Mouse (Mus musculus) cerebellum, postnatal 4 days (tissue): ENCODE measurements around the gene Nmu.

Experiments used
- DNase-seq, 2 experiments: peaks; one replicate each; pipeline ENCODE4 v3.0.0; 2022; ENCODE audit warnings: low spot score in 2 of 2, mixed read lengths in 1 of 2

Gene Nmu

DNA sequence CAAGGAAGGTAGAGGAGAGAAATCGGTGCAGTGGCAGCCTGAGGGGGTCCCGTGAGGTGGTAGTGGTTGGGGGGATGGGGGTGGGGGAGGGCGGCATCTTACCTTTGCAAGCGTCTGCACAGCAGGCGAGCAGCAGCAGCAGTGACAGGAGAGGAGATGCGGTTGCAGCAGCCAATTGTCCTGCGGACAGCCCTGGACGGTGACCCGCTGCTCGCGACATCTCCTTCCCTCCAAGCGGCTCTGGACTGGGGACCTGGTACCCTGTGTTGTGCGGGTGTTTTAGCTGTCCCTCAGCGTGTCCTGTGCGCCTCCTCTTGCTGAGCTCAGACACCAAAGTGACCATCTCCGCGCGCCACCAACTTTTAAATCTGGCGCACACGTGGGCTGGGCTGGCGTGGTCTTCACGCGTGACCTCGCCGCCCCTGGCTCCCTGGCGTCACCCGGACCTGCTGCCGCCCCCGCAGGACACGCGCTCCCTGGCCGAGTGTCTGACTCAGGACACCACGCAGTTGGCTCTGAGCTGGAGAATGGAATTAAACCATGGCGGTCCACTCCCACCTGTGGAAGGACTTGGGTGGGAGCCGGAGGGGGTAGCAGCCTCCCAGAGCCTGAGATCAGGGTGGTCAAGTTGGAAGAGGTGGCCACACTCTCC, at the start of gene Nmu:
TSS of gene Nmu (minus strand) at position 336 of the 652 bp plus-strand sequence.
- DNase-seq, result no peak

DNA sequence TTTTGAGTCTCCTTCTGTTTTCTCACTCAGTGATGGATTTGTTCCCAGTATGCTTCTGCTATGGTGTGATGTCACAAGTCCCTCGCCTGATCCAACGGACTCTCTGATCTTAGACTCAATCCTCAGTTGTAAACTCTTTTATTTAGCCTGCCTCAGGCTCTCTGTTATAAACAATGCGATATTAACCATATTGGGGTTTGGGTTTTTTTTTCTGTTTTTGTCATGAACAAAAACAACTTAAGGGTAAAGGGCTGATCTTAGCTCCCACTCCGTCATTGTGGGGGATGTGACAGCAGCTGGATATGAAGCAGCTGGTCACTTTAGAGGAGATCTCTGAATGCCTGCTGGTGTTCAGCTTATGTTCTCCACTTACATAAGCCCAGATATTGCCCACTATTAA, 48.1 kb upstream of the Nmu start:
- DNase-seq, result no peak

DNA sequence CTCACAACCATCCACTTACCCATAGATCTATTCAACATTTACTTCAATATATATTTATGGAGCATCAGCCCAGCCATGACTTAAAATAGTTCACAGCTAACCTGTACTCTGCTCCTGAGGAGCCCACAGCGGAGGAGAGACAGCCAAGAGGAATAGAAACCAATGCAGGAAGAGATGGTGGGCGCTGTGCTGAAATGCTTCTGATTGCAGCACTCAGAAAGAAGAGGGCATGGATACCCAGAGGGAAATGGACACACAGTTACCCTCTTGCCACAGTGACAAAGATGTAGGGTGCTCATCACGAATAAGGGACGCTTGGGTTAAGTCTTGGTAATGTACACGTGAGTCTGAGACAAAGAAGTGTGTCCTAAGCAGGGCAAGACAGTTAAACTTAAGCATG, 30.8 kb upstream of the Nmu start:
- DNase-seq, result no peak

DNA sequence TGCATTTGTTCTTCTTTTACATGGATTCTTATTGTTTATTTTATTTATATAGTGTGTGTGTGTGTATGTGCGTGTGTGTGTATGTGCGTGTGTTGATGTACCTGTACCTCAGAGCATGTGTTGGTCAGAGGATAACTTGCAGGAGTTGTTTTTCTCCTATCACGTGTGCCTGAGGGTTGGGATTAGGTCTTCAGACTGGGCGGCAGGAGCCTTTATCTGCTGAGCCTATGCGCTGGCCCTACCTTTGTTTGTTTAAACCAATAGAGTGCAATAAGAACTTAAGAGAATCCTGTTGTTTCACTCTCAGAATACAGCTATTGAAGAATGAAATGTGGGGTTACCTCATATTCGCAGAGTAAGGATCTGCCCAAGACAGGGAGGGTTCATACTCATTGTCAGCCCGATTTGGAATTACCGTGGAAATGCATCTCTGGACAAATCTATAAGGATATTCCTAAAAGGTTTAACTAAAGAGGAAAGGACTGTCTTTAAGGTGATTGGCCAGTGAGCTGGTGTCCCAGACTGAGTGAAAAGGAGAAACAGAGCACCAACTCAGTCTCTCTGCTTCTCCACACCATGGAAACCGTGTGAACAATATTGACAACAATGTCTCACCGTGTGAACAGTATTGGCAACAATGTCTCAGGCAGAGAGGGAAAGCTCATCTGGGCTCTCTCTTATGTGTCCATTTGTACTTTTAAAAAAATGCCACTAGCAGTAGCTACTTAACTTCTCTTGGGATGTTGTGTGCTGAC, 25.6 kb upstream of the Nmu start:
- no peak for DNase-seq

DNA sequence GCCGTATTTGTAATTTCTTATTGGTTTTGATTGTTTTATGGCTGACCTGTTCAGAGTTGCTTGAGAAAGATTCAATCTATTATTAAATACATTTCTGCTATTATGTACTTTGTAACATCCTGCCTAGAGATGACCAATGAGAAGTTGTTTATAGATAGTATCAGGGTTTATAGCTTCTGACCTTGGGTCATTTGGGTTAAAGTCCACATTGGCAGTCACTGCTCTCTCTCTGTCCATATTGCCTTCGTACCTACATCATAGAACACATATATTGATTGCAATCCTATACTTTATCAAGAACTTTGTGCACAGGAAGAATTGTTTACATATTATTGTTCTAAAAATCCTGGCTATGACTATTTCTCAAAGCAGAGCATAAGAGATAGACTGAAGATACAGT, 24.9 kb upstream of the Nmu start:
- DNase-seq, result no peak

DNA sequence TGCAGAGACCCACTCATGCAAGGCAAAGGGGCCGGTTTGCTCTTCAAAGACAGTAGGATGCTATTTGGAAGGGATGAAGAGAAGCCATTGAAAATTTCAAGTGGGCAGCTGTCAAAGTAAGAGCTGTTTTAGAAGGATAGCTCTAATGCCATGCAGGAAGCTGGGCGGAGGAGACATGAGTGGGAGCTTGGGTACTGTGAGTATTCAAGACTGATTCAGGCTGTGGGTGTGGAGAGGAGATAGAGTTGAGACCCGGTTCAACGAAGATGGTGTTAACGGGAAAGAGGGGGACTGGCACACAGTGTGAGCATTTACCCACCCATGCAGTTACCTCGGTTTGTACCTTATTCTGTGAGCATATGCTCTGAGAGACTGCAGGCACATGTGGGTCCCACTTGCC, 20.1 kb upstream of the Nmu start:
- DNase-seq, result no peak

DNA sequence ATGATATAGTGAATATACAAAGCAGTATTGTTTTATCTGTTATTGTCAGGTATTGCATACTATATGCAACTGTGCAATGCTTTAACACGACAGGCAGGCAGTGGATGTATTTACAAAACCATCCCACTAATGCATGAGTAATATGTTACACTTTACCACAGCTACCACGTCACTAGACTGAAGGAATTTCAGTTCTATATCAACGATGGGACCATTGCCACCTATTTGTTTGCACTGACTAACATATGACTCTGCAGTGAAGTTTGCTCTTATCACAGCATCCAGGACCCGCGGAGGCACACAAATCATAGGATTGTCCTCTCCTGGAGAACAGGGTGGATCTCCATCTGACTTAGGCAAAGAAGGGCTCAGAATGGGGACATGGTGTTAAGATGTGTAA, 18.2 kb upstream of the Nmu start:
- no peak for DNase-seq

DNA sequence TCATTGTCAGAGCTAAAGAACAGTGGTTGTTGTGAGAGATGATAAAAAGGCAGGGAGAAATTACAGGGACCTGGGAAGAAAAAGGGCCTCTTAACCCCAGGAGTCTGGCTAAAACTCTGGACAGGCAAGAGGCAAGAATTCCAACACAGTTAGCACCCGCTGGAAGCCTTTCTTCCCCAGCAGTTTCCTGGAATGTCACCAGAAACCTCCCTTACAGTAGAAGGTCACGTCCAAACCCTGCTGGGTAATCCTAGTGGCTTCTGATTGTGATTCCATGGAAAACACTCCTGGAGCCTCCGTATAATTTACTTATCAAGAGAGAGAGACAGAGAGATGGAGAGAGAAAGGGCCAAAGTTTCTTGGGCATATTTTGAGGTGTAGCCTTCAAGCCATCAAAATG, 15.6 kb upstream of the Nmu start:
- DNase-seq, result no peak

DNA sequence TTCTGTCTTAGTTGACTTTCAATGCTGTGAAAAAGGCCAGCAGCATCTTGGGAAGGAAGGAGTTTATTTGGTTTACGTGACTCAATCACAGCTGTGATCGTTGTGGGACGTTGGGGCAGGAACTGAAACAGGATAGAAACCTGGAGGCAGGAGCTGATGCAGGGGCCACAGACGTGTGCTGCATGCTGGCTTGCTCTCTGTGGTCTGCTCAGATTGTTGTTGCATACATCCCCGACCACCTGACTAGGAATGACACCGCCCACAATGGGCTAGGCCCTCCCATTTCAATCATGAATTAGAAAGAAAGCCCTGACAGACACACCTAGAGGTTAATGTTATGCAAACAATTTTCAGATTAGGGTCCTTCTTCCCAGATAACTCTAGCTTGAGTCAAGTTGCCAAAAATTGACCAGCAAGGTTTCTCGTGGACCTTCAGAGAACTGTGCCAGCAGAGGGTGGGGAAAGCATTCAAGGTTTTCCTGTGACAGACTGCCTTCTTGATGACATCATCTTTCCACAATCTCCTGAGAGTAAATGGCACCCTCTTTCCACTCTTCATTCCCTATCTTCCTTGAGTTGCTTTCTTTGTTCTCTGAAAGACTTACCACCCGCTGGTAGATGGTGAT, 5.7 kb upstream of the Nmu start:
- no peak for DNase-seq

DNA sequence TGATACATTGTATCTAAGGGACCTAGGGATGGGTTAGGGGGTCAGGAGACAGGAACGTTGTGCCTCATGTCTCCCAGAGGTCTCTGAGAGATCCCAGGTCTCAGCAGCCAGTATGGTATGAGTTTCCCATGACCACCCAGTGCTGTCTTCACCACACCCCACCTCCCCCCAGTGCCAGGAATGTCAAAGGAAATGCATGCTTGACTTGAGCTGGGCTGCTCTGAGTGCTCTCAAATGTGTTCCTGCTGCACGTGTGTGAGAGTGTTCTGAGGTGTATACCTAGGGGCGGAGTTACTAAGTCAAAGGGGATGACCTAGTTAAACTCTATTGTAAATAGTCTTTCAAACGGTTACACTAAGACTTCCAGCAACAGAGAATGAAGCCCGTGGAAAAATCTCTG, 1.8 kb upstream of the Nmu start:
- no peak for DNase-seq

DNA sequence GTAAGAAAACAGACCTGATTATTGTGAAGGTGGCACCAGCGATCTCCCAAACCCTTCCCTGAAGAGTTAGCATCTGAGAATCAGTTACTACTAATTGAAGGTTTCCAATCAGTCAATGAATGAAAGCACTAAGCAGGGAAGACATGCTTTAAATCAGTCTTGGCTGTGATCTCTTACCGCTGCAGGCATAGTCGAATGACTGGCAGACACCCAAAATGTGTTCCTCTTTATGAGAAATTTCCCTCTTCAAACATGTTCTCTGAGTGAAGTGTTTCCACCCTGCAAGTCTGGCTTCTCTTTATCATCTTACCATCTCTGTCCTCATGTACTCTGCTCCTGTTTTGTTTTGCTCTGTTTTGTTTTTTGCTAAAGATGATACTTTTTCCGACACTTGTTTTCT, 2.8 kb downstream of the Nmu start:
- DNase-seq, result no peak

DNA sequence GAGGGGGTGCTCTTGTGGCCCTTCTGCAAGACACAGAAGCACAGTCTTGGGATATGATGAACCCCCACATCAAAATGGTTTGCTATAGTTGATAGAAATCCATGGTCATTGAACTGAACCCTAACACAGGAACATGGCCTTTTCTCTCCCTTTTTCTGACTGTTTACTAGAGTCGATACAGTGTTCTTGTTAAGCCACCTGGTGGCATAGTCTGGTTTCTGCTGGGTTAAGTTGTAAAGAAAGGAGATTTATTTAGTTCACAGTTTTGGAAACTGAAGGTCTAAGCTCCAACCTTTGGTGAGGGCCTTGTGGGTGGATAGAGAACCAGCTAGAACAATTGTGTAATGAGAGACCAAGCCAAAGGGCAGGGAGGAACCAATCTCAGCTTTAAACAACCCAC, 3.5 kb downstream of the Nmu start:
- DNase-seq, result no peak

DNA sequence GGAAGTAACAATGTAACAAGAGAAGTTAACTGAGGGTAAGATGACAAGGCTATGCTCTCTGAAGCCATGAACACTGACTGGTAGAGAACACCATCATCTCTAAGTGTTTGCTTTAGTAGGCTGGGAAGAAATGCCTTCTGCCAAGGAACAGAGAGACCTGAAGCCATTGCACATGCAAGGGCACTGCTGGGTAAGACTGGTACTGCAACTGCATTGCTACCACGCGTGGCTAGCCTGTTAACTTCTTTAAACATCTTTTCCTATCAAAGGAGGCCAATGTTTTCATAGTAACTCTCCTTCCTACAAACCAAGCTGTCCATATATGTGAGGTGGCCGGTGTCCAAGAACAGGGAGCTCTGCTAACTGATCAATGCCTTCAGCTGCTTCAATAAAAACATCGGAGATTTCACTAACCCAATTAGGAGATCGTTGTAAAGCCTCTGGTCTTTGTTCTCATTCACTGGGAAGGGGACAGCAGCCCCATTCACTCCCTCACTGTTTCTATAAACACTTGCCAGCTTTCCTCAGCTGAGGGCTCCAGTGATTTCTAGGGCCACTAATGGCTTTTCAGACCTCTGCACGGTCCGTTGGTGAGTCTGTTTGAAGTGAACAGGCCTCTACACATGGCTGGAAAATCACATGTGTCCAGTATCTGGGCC, 11.5 kb downstream of the Nmu start:
- DNase-seq, result no peak

DNA sequence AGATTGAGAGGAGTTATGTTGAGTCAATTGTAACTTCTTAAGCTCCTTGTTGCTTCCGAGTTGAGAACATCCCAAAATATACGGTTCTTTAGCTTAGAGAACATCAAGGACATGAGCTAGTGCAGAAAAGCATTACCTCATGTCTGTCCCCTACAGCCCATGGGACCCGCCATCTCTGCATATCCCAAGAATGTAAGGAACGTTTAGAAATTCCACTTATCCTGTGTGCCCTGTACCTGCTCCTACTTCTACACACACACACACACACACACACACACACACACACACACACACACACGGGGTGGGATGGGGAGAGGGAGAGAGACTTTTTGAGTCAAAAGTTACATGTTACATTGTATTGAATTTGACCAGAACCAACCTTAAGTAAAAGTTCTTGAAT, 12.1 kb downstream of the Nmu start:
- no peak for DNase-seq

DNA sequence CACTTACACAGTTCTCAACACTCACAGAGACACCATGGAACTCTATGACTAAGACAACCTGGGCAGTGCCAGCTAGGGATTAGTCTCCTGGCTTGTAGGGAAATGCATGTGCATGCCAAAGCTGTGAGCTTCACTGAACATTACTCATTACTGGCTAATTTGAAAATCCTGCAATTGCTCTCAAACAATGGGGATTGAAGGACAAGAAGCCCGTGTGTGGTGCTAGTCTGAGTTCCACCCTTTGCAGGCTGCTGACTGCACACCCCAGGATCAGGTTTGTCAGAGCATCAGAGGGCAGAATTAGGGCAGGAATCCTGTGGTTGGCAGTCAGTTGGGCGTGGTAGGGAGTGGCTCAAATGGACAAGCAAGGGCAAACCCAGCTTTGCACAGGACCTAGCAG, 17.5 kb downstream of the Nmu start:
- DNase-seq, result no peak

DNA sequence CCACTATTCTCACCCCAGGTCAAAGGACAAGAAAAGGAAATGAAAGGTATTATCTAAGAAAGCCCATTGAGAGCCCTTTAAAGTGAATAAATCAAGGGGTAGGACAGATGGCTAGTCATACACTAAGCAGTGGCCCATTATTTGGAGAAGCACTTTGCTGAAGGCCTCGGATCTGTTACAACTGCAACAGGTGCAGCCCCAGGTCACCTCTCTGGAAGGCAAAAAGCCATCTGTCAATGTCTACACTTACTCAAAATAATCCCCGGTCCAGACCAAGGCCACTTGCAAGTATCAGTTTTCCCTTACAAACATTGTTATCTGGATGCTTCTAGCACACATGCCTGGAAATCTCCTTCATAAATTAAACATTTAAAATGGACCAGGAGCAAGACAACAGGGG, 22.7 kb downstream of the Nmu start:
- no peak for DNase-seq

DNA sequence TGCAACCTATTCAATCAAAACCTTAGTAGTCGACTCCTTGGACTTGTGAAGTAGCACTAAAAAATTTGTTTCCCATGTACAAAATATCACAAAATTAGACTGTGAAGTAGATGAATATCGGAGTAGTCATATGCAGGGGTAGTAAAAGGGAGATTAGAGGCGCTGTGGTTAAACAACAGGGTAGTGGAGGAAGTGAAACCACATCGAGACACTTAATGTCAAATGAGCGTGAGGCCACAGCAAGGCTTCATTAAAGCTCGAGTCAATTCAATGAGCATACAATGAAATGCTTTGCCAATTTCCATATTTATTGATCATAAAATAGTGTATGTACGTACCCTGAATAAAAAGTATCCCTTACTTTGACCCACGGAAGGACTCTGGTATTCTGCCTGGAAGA, 26.5 kb downstream of the Nmu start:
- no peak for DNase-seq

DNA sequence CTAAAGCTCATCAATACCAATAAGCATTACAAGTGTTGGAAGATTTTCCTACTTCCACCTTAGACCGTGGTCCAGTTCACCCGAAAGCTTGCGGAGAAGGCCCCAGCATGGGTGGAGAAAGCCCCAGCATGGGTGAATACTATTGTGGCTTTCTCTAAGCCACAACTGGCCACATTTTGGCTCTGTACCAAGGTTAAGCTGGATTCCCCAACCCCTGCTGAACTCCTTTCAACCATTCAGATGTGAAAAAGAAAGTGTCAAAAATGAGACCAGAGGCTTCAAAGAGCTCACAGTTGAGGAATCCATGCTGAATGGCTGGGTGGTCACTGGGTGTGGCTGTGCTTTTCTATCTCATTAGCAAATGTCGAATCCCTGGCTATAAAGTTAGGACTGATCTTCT, 29.8 kb downstream of the Nmu start:
- DNase-seq, result no peak

DNA sequence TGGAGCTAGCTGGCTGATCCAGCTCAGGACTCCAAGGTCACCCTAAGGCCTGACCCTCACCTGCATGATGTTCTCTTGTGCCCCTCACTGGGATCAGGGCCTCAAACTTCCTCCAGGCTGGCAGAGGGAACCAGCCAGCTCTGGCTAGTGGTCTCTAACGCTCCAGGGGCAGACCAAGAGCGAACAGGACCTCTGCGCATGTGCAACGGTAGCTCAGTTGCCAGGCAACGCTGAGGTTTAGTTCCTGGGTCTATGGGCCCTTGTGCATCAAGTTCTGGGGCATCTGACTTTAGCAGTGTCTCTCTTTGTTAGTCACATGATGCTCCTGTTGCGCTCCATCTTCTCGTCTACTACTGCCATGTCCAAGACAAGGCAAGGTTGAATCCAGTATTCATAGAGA, 32.6 kb downstream of the Nmu start, which contains the start of gene Pdcl2:
TSS of gene Pdcl2 (minus strand) at position 204 of the 400 bp plus-strand sequence.
- DNase-seq, result no peak

DNA sequence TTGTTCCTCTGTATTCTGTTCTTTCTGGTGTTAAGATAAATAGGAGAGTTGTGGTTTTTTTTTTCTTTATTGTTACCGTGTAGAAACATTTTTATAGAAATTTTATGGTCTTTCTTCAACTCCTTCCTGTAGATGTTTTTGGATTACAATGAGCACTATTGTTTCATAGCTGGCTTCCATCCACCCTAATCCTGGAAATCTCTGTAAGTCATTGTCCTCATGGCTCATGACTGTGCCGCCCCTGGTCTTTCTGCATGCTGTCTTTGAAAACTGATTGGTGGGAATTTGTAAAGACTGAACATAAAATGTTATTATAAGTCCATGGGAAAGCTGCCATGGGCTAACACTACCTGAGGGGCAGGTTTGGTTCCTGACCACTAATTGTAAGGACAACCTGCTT, 36.3 kb downstream of the Nmu start:
- DNase-seq, result no peak

DNA sequence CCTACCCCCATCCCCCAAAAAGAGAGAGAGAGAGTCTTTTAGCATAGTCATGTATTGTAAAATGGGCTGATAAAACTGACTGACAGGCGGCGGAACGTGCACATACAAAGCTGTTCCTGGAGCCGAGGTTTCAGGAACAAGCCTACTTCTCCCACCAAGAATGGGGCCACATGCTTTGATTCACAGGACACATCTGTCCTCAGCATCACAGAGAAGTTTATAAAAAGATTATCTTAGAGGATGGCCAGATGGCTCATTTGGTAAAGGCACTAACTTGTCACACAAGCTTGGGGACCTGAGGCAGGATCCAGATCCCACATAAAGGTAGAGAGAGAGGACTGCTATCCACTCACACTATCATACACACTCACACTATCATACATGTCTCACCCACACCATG, 38.5 kb downstream of the Nmu start:
- no peak for DNase-seq
